Mouse (Mus musculus) stomach, postnatal 0 days (tissue): ENCODE results near the gene Olfr702. TPM values are rescaled to one million over a fixed set of nuclear protein-coding genes. Genes with fewer than 3 reads are reported as not detected.
A peak's percentile ranks its signal among the peaks of the same experiment; 100 is the strongest.

ENCODE experiments used
- ATAC-seq: fragments of 200-750 bp; cut with Nextera tagmentation; 2 replicates; pipeline ENCODE4 v1.8.0; 2017; ENCODE audit not compliant: low FRiP score, low TSS enrichment
- DNase-seq: peaks from one replicate; pipeline ENCODE4 v3.0.0-alpha.2; 2016; ENCODE audit warnings: low spot score
- H3K27ac ChIP-seq: fragments of 300-500 bp; sonication (generic); replicated peaks from 2 replicates; pipeline ENCODE4 v1.5.1; 2014; ENCODE audit warnings: mild to moderate bottlenecking, control low read depth
- H3K27me3 ChIP-seq: fragments of 300-500 bp; sonication (generic); 2 replicates; pipeline ENCODE4 v1.6.1; 2014; ENCODE audit warnings: low read length; ENCODE audit not compliant: control insufficient read depth, insufficient read depth
- H3K36me3 ChIP-seq: fragments of 300-500 bp; sonication (generic); 2 replicates; pipeline ENCODE4 v1.6.1; 2014; ENCODE audit warnings: low read length, mixed read lengths; ENCODE audit not compliant: control insufficient read depth, insufficient read depth
- H3K4me1 ChIP-seq: fragments of 300-500 bp; sonication (generic); replicated peaks from 2 replicates; pipeline ENCODE4 v1.6.1; 2014; ENCODE audit warnings: antibody characterized with exemption; ENCODE audit not compliant: control insufficient read depth, insufficient read depth
- H3K4me2 ChIP-seq: fragments of 300-500 bp; sonication (generic); replicated peaks from 2 replicates; pipeline ENCODE4 v1.6.1; 2014; ENCODE audit warnings: low read depth, mild to moderate bottlenecking, control low read depth, moderate library complexity
- H3K4me3 ChIP-seq: fragments of 300-500 bp; sonication (generic); 2 replicates; pipeline ENCODE4 v1.5.1; 2014; ENCODE audit warnings: low read depth, low read length, control low read depth
- H3K9ac ChIP-seq: fragments of 300-500 bp; sonication (generic); 2 replicates; pipeline ENCODE4 v1.6.1; 2014; ENCODE audit warnings: mild to moderate bottlenecking, low read length, control low read depth, mixed read lengths
- H3K9me3 ChIP-seq: fragments of 300-500 bp; sonication (generic); 2 replicates; pipeline ENCODE4 v1.6.1; 2016; ENCODE audit warnings: low read length; ENCODE audit not compliant: control insufficient read depth
- CTCF ChIP-seq: IDR thresholded peaks from 2 replicates; pipeline ENCODE4 v1.5.1; 2016; ENCODE audit warnings: antibody characterized with exemption, low read depth, mild to moderate bottlenecking, moderate library complexity
- EP300 ChIP-seq: optimal IDR thresholded peaks from 2 replicates; pipeline ENCODE3; 2016; ENCODE audit warnings: antibody characterized with exemption
- WGBS: fragments of 180-500 bp; shearing (Covaris S2); extraction: QIAGEN DNeasy Blood & Tissue Kit; methylation state at CpG from one replicate; pipeline ENCODE4 v1.1.7; 2014; 5-methylcytosine and 5-hydroxymethylcytosine counted together
- polyA plus RNA-seq: library from polyadenylated mRNA; unstranded; fragments of >200 nt; fragmentation: Nextera tagmentation; extraction: Ambion mirVana; gene quantifications from 2 replicates; pipeline ENCODE4 v1.2.1, GENCODE M21; 2015

The Olfr702 gene
- polyA plus RNA-seq, 1 experiment from 2014 or later, result not detected

- Histone ChIP-seq H3K4me3 (no peak within 1 kb of the TSS), H3K4me1 (no peaks in the 10 kb centered on the region), H3K9ac (no peak within 1 kb of the TSS), H3K27ac (no peak within 1 kb of the TSS), H3K9me3 (no peaks in the 10 kb centered on the region), H3K36me3 (no peaks in the 10 kb centered on the region), H3K4me2 (no peak within 1 kb of the TSS), H3K27me3 (no peaks in the 10 kb centered on the region)
- ATAC-seq (no peak), DNase-seq (no peak)
- 52% methylated on average over 2 of the region's 2 CpGs for WGBS
- TF ChIP-seq EP300 (no peak), CTCF (no peak)
Measured at GRCm38 (mm10) chr7:106813829-106814228, 19.9 kb downstream of the Olfr702 start, which contains the start of gene Olfr701. Gene Olfr701, plus strand, starts transcription at chr7:106814129.

- Histone ChIP-seq H3K27ac (no peak within 1 kb of the TSS), H3K9me3 (no peaks in the 10 kb centered on the region), H3K36me3 (no peaks in the 10 kb centered on the region), H3K27me3 (no peaks in the 10 kb centered on the region), H3K4me3 (no peak within 1 kb of the TSS), H3K4me2 (no peak within 1 kb of the TSS), H3K4me1 (no peaks in the 10 kb centered on the region), H3K9ac (no peak within 1 kb of the TSS)
- 78% methylated on average over 1 of the region's 1 CpGs for WGBS
- TF ChIP-seq EP300 (no peak), CTCF (no peak)
- DNase-seq, result no peak
- ATAC-seq, result no peak
Measured at GRCm38 (mm10) chr7:106808734-106809133, 25.0 kb downstream of the Olfr702 start, which contains the start of gene Olfr700. Gene Olfr700, minus strand, starts transcription at chr7:106808834.

- no peaks in the 10 kb centered on the region for H3K9me3 ChIP-seq
- no peak within 1 kb of the TSS for H3K4me2 ChIP-seq
- no peaks in the 10 kb centered on the region for H3K4me1 ChIP-seq
- H3K27me3 ChIP-seq, result no peaks in the 10 kb centered on the region
- TF ChIP-seq EP300 (no peak), CTCF (no peak)
- no peak within 1 kb of the TSS for H3K27ac ChIP-seq
- no peaks in the 10 kb centered on the region for H3K36me3 ChIP-seq
- no peak within 1 kb of the TSS for H3K9ac ChIP-seq
- ATAC-seq (no peak), DNase-seq (no peak)
- WGBS, result 78% methylated on average over 1 of the region's 1 CpGs
- H3K4me3 ChIP-seq, result no peak within 1 kb of the TSS
Measured at GRCm38 (mm10) chr7:106793098-106793497, 40.6 kb downstream of the Olfr702 start, which contains the start of gene Olfr699. Gene Olfr699, minus strand, starts transcription at chr7:106793198.

GRCm38 (mm10) chr7:106788330-106788729 is 45.4 kb downstream of the Olfr702 start:
- Histone ChIP-seq H3K9me3 (no peaks in the 10 kb centered on the region), H3K4me2 (no peak overlapping the region), H3K9ac (no peak overlapping the region), H3K36me3 (no peaks in the 10 kb centered on the region), H3K4me1 (no peaks in the 10 kb centered on the region), H3K4me3 (no peak overlapping the region), H3K27ac (no peak overlapping the region), H3K27me3 (no peaks in the 10 kb centered on the region)
- no peak for ATAC-seq
- DNase-seq, result no peak
- no peak for TF ChIP-seq EP300
- TF ChIP-seq CTCF, result 0 out of 2 replicates have a peak, but pooled peaks have one; percentile 7

Other genes starting within 250 kb of the Olfr702 start
- not detected in 2 replicates for gene Olfr693, start 153.3 kb downstream of the Olfr702 start, polyA plus RNA-seq
- gene Olfr694, start 142.1 kb downstream of the Olfr702 start, polyA plus RNA-seq, result not detected in 2 replicates
- gene Olfr695, start 117.5 kb downstream of the Olfr702 start, polyA plus RNA-seq, result not detected in 2 replicates
- not detected in 2 replicates for gene Olfr697, start 91.5 kb downstream of the Olfr702 start, polyA plus RNA-seq
- not detected in 2 replicates for gene Olfr698, start 78.5 kb downstream of the Olfr702 start, polyA plus RNA-seq
- not detected in 2 replicates for gene Olfr699, start 40.7 kb downstream of the Olfr702 start, polyA plus RNA-seq
- gene Olfr700, start 25.1 kb downstream of the Olfr702 start, polyA plus RNA-seq, result not detected in 2 replicates
- gene Olfr701, start 19.8 kb downstream of the Olfr702 start, polyA plus RNA-seq, result not detected in 2 replicates
- not detected in 2 replicates for gene Olfr703, start 9.5 kb upstream of the Olfr702 start, polyA plus RNA-seq
- not detected in 2 replicates for gene Olfr704, start 29.3 kb upstream of the Olfr702 start, polyA plus RNA-seq
- gene Olfr705, start 43.0 kb upstream of the Olfr702 start, polyA plus RNA-seq, result not detected in 2 replicates
- gene Olfr706, start 54.3 kb upstream of the Olfr702 start, polyA plus RNA-seq, result not detected in 2 replicates
- gene Olfr707, start 67.3 kb upstream of the Olfr702 start, polyA plus RNA-seq, result not detected in 2 replicates
- not detected in 2 replicates for gene Olfr1532-ps1, start 74.1 kb upstream of the Olfr702 start, polyA plus RNA-seq
- gene Olfr709-ps1, start 98.3 kb upstream of the Olfr702 start, polyA plus RNA-seq, result not detected in 2 replicates
- gene Olfr710, start 114.4 kb upstream of the Olfr702 start, polyA plus RNA-seq, result 0.07 TPM in 1 of 2 replicates, not detected in the other
- gene Olfr6, start 130.0 kb upstream of the Olfr702 start, polyA plus RNA-seq, result not detected in 2 replicates
- not detected in 2 replicates for gene Olfr711, start 141.6 kb upstream of the Olfr702 start, polyA plus RNA-seq
- gene Olfr2, start 172.2 kb upstream of the Olfr702 start, polyA plus RNA-seq, result not detected in 2 replicates
- gene Olfr713, start 197.3 kb upstream of the Olfr702 start, polyA plus RNA-seq, result not detected in 2 replicates
- gene Olfr714, start 237.1 kb upstream of the Olfr702 start, polyA plus RNA-seq, result not detected in 2 replicates